Mouse (Mus musculus) MEL (cell line): ENCODE data around the gene March10.

Experiments used
- BHLHE40 ChIP-seq: IDR thresholded peaks from 2 replicates; pipeline ENCODE4 v1.6.1; 2012; ENCODE audit warnings: low read depth, mild to moderate bottlenecking, inconsistent platforms, low read length, improper control_type of control experiment, borderline replicate concordance
- CTCF ChIP-seq, 3 experiments: IDR thresholded peaks in 2 of 3; conservative IDR thresholded peaks in 1 of 3; 2 replicates each; pipeline ENCODE4 v1.5.1; 2011 to 2012; ENCODE audit warnings: low read length in 3 of 3, low read depth in 2 of 3, mild to moderate bottlenecking in 2 of 3, improper control_type of control experiment in 1 of 3, inconsistent platforms in 1 of 3, mixed read lengths in 1 of 3, moderate library complexity in 1 of 3; ENCODE audit not compliant: control insufficient read depth in 1 of 3, insufficient read depth in 1 of 3, poor library complexity in 1 of 3, severe bottlenecking in 1 of 3
- EP300 ChIP-seq, 2 experiments: IDR thresholded peaks; 2 replicates each; pipeline ENCODE4 v1.6.1; 2011; ENCODE audit warnings: improper control_type of control experiment in 2 of 2, low read length in 2 of 2, low read depth in 1 of 2, mild to moderate bottlenecking in 1 of 2
- JUND ChIP-seq: IDR thresholded peaks from 2 replicates; pipeline ENCODE4 v1.6.1; 2011; ENCODE audit warnings: low read depth, mild to moderate bottlenecking, improper control_type of control experiment, low read length
- POLR2A ChIP-seq, 2 experiments: IDR thresholded peaks; 2 replicates each; pipeline ENCODE4 v1.6.1; 2011 to 2012; ENCODE audit warnings: low read length in 2 of 2, mild to moderate bottlenecking in 2 of 2, control low read depth in 1 of 2, improper control_type of control experiment in 1 of 2, low read depth in 1 of 2, moderate library complexity in 1 of 2; ENCODE audit not compliant: control insufficient read depth in 1 of 2, insufficient read depth in 1 of 2, poor library complexity in 1 of 2
- ZNF384 ChIP-seq: IDR thresholded peaks from 2 replicates; pipeline ENCODE4 v1.6.1; 2012; ENCODE audit warnings: low read depth, mild to moderate bottlenecking, inconsistent platforms, low read length, improper control_type of control experiment

DNA sequence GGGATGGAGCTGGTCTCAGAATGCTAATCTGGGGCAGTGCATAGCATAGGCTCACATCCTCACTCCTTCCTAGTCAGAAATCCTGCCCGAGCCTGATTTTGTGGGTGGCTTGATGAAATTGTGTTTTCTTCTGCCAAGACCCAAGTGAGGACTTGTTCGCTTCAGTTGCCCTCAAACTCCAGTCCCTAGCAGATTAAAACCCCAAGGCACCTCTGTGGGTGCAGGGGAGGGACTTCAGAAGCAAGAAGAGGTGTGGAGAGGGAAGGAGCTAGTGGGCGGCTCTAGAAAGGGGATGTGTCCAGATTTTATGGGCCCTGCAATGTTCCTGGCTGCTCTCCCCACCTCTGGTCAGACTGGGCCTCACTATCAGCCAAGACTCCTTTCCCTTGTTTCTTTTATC, 125.4 kb downstream of the March10 start:
- TF ChIP-seq ZNF384 (no peak), POLR2A (IDR thresholded peaks at IDR 0.05; ENCODE audit: control insufficient read depth in 1 of 2, insufficient read depth in 1 of 2, low read depth in 1 of 2, low read length in 2 of 2, poor library complexity in 1 of 2) (no peak), JUND (no peak), EP300 (IDR thresholded peaks at IDR 0.05; ENCODE audit: low read depth in 1 of 2, low read length in 2 of 2) (no peak), BHLHE40 (no peak), CTCF (IDR thresholded peaks at IDR 0.05 in 2 of 3, conservative IDR thresholded peaks at IDR 0.05 in 1 of 3; ENCODE audit: control insufficient read depth in 1 of 3, insufficient read depth in 1 of 3, low read depth in 2 of 3, low read length in 3 of 3, poor library complexity in 1 of 3, severe bottlenecking in 1 of 3) (no peak)
